Mouse (Mus musculus) testis, adult 2 months (tissue): ENCODE data around the gene Siglecf. TPM values are rescaled to one million over a fixed set of nuclear protein-coding genes. Genes with fewer than 3 reads are reported as not detected.

Source experiments
- H3K27ac ChIP-seq: fragments of 200-500 bp; 2 replicates; pipeline ENCODE4 v1.5.1; 2012; ENCODE audit warnings: low read depth, low read length; ENCODE audit not compliant: control insufficient read depth, insufficient read depth
- H3K27me3 ChIP-seq: fragments of 200-500 bp; 2 replicates; pipeline ENCODE4 v1.6.1; 2012; ENCODE audit warnings: mild to moderate bottlenecking, low read length, moderate library complexity; ENCODE audit not compliant: control insufficient read depth, insufficient read depth
- H3K36me3 ChIP-seq: fragments of 200-500 bp; 2 replicates; pipeline ENCODE4 v1.6.1; 2012; ENCODE audit warnings: mild to moderate bottlenecking, low read length; ENCODE audit not compliant: control insufficient read depth, insufficient read depth
- H3K4me1 ChIP-seq: fragments of 200-500 bp; 2 replicates; pipeline ENCODE4 v1.6.1; 2012; ENCODE audit warnings: low read length; ENCODE audit not compliant: control insufficient read depth, insufficient read depth
- H3K4me3 ChIP-seq: fragments of 200-500 bp; 2 replicates; pipeline ENCODE4 v1.5.1; 2012; ENCODE audit warnings: low read depth, mild to moderate bottlenecking, low read length, moderate library complexity, mixed read lengths; ENCODE audit not compliant: control insufficient read depth
- CTCF ChIP-seq: fragments of 200-500 bp; IDR thresholded peaks from 2 replicates; pipeline ENCODE4 v1.5.1; 2012; ENCODE audit warnings: low read depth, mild to moderate bottlenecking, inconsistent platforms, low read length, moderate library complexity; ENCODE audit not compliant: control insufficient read depth, insufficient read depth, insufficient replicate concordance
- POLR2A ChIP-seq: fragments of 200-500 bp; IDR thresholded peaks from 2 replicates; pipeline ENCODE4 v1.6.1; 2012; ENCODE audit warnings: low read depth, mild to moderate bottlenecking, inconsistent platforms, low read length, moderate library complexity; ENCODE audit not compliant: control insufficient read depth
- polyA plus RNA-seq: library from polyadenylated mRNA; depleted of rRNA; stranded (reverse); fragments of >200 nt; gene quantifications from 2 replicates; pipeline ENCODE4 v1.2.3, GENCODE M21; 2012; rRNA removed

The Siglecf gene
- polyA plus RNA-seq, 1 experiment = 0.11 TPM

DNA sequence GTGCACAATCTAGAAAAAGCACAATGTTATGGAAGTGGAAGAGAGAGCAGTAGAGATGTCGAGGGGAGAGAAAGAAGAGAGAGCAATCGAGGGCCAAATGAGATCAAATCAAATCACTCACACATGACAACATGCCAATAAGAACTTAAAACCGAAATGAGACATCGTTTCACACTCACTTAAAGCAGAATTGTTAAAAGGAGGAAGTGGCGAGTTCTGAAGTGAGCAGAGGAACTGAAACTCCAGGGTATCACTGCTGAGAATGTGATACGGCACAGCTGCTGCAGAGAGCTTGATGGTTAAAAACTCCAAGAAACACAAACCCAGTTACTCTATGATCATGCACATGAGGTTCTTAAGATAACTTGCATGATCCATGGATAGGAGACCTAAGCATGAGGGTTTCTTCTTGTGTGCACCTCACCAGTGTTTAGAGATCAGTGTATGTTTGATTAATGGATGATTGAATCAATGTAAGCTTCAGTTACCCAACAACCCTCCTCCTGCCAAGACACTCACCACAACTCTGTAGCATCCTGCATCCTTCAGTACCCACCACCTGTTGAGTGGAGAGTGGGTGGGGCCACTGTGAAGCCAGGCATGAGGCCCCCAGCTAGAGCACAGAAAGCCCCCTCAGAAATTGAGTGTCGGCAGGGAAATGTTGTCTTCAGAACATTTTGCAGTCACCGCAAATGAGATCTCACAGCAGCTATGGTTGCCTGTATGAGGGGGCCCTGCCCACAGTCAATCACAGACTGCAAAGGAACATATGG is 41.4 kb downstream of the Siglecf start:
- TF ChIP-seq CTCF = no peak
- no peak for TF ChIP-seq POLR2A
- H3K27ac ChIP-seq = no peak overlapping the region
- no peaks in the 10 kb centered on the region for H3K4me1 ChIP-seq
- H3K27me3 ChIP-seq = no peaks in the 10 kb centered on the region
- H3K4me3 ChIP-seq = no peak overlapping the region
- H3K36me3 ChIP-seq = no peaks in the 10 kb centered on the region

DNA sequence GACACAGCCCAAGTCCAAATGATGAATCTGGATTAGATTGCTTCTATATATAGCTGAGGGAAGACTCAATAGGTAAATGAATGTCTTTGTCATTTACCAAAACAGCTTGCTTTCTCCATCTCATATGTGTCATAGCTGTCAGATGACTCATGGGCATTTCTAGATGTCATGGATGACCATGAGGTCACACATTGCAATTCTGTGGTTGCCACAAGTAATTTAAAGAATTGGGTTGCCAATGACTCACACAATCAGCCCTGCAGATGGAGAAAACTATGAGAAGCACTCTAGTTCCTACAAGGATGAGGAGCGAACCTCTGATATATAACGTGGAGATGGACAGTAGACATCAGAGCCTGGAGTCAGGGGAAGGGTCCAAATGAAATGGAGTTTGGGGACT is 48.4 kb downstream of the Siglecf start:
- Histone ChIP-seq H3K27ac (no peak overlapping the region), H3K27me3 (no peaks in the 10 kb centered on the region), H3K36me3 (no peaks in the 10 kb centered on the region), H3K4me1 (no peaks in the 10 kb centered on the region), H3K4me3 (no peak overlapping the region)
- TF ChIP-seq POLR2A (no peak), CTCF (no peak)

DNA sequence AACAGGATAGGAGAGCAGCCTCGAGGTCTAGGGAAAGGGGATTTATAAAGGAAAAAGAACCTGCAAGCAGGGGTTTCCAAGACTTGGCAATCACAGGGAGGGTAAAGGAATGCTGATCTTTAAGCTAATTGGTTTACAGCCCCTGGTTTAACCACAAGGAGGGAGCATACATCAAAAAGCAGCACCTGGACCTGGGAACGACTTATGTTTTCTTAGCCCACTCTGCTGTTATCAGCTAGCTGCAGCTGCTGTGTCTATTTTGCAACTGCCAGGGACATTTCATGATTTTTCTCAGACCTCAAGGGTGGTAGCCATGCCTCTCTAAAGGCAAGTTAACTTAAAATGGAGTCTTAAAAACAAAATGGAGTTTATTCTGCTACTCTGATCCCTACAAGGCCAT is 51.6 kb downstream of the Siglecf start:
- no peaks in the 10 kb centered on the region for H3K4me1 ChIP-seq
- no peak overlapping the region for H3K4me3 ChIP-seq
- TF ChIP-seq CTCF = no peak
- no peak for TF ChIP-seq POLR2A
- H3K27ac ChIP-seq = no peak overlapping the region
- no peaks in the 10 kb centered on the region for H3K36me3 ChIP-seq
- H3K27me3 ChIP-seq = no peaks in the 10 kb centered on the region

DNA sequence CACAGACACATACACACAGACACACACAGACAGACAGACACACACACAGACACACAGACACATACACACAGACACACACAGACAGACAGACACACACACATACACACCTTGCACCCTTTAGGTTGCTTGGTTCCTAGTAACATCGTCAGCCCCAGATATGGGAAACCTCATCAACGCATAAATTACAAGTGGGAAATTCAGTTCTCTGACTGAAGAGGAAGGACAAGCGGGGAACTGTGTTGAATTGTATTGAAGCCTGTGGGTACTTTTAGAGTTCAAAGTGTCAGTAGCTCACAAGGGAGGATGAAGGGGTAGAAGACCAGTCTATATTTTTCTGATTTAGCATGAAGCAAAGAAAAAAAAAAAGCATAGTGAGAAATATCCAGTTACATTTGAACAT is 56.4 kb downstream of the Siglecf start:
- H3K36me3 ChIP-seq = no peaks in the 10 kb centered on the region
- no peaks in the 10 kb centered on the region for H3K4me1 ChIP-seq
- no peak overlapping the region for H3K4me3 ChIP-seq
- H3K27ac ChIP-seq = no peak overlapping the region
- TF ChIP-seq CTCF (no peak), POLR2A (no peak)
- H3K27me3 ChIP-seq = no peaks in the 10 kb centered on the region

DNA sequence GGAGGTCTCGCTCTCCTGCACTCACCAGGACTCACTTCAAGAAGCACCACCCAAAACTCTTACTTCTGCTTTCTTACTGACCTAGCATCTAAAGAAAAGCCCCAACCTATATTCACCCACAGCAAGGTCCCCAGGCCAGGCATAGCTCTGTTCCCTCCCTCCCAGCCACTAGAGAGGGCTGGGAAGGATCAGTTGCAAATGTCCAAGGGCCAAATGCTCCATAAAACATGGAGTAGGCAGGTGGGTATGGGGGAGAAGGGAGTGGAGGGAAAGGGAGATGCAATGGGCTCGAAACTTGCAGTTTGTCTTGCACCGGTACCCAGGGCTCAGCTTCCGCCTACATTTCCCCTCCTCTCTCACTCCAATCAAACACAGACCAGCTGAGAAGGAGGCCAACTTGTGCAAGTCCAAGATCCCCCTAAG is 57.0 kb downstream of the Siglecf start, which contains the start of gene Siglecg:
TSS of gene Siglecg (plus strand) at position 74 of the 423 bp plus-strand sequence.
- no peaks in the 10 kb centered on the region for H3K27me3 ChIP-seq
- no peaks in the 10 kb centered on the region; the same call in 1 of the 2 replicates for H3K4me1 ChIP-seq
- no peak within 1 kb of the TSS for H3K4me3 ChIP-seq
- TF ChIP-seq CTCF = no peak
- TF ChIP-seq POLR2A = no peak
- H3K36me3 ChIP-seq = no peaks in the 10 kb centered on the region
- H3K27ac ChIP-seq = no peak within 1 kb of the TSS

DNA sequence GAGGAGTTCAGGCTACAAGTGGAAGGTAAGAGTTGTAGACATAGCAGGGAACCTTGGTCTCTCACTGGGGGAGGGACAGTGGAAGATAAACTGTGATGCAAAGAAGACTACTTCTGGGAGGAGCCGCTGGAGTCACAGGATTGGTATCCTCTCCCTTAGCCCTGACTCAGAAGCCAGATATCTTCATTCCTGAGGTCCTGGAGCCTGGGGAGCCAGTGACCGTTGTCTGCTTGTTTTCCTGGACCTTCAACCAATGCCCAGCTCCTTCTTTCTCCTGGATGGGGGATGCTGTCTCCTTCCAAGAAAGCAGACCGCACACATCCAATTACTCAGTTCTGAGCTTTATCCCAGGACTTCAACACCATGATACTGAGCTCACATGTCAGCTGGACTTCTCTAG is 57.9 kb downstream of the Siglecf start:
- no peak overlapping the region for H3K4me3 ChIP-seq
- H3K27ac ChIP-seq = no peak overlapping the region
- no peaks in the 10 kb centered on the region; the same call in 1 of the 2 replicates for H3K4me1 ChIP-seq
- TF ChIP-seq POLR2A (no peak), CTCF (no peak)
- no peaks in the 10 kb centered on the region for H3K27me3 ChIP-seq
- no peaks in the 10 kb centered on the region for H3K36me3 ChIP-seq

Other genes starting within 250 kb of the Siglecf start
- 1.2 and 1.4 TPM in 2 replicates for gene Zfp936, start 237.1 kb upstream of the Siglecf start, polyA plus RNA-seq
- 6.7 TPM in 2 replicates for gene Zfp715, start 38.0 kb upstream of the Siglecf start, polyA plus RNA-seq
- 0.05 and 0.06 TPM in 2 replicates for gene Siglecg, start 56.9 kb downstream of the Siglecf start, polyA plus RNA-seq
- gene Lim2, start 76.3 kb downstream of the Siglecf start, polyA plus RNA-seq = 0.07 TPM in 1 of 2 replicates, not detected in the other
- gene Nkg7, start 85.7 kb downstream of the Siglecf start, polyA plus RNA-seq = 0.25 TPM in 1 of 2 replicates, not detected in the other
- 247 and 279 TPM in 2 replicates for gene Cldnd2, start 89.4 kb downstream of the Siglecf start, polyA plus RNA-seq
- gene Etfb, start 92.7 kb downstream of the Siglecf start, polyA plus RNA-seq = 50.5 and 51.5 TPM in 2 replicates
- gene Gm45233, start 92.8 kb downstream of the Siglecf start, polyA plus RNA-seq = 5.4 and 7.5 TPM in 2 replicates
- 10.9 and 12.9 TPM in 2 replicates for gene Vsig10l, start 111.8 kb downstream of the Siglecf start, polyA plus RNA-seq
- gene Iglon5, start 138.7 kb downstream of the Siglecf start, polyA plus RNA-seq = 7.4 and 8.1 TPM in 2 replicates
- 12.4 and 13.8 TPM in 2 replicates for gene 4931406B18Rik, start 154.6 kb downstream of the Siglecf start, polyA plus RNA-seq
- gene Cd33, start 193.1 kb downstream of the Siglecf start, polyA plus RNA-seq = 7.5 and 8.1 TPM in 2 replicates
- gene Zfp658, start 210.9 kb downstream of the Siglecf start, polyA plus RNA-seq = 0.19 and 0.23 TPM in 2 replicates
- gene Zfp719, start 228.3 kb downstream of the Siglecf start, polyA plus RNA-seq = 2.9 and 3.8 TPM in 2 replicates